Mouse (Mus musculus): ENCODE measurements around the gene Tmx2. TPM values are rescaled to one million over a fixed set of nuclear protein-coding genes. Genes with fewer than 3 reads are reported as not detected.

Gene Tmx2
- total and polyA plus RNA-seq, 3 experiments: 64.6 to 66.8 TPM; not detected in 1

DNA sequence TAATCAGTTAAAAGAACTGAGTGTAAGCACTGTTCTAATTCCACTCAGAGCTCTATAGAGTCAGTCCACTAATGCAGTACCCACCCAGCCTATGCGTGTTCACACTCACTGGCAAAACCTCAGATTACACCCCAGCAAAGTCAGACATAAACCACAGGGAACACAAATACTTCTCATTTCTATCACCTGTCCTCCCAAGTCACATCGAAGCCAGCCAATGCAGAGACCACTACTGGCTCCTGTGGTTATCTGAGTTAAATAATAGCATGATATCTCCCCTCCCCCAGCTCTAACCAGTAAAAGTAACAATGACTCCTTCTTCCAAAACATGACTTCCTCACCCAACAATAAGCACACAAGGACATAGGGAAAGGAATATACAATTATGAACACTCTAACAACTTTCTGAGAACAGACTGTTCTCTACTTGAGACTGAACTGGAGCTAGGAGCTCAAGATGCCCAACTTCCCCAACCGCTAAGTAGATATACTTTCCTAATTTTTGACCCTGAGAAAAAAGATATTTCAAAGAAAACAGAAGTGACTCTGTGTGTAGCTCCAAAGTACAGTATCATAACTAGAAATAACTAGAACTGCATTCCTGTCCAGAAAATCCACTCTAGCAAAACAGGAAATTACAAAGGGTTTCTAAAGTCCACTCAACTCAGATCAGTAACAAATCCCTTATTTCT lies 55.4 kb downstream of the Tmx2 start:
- H3K27ac ChIP-seq (ENCODE audit: control insufficient read depth, low read depth, low read length): no peak overlapping the region
- H3K4me3 ChIP-seq (ENCODE audit: control insufficient read depth in 1 of 2, insufficient read depth in 1 of 2, low read depth in 2 of 2, low read length in 2 of 2): no peak overlapping the region
- H3K4me1 ChIP-seq (ENCODE audit: control insufficient read depth in 1 of 2, insufficient read depth in 2 of 2, low read length in 2 of 2): peaks cover 13 to 21% of the 10 kb centered on the region in 2 experiments
- TF ChIP-seq GATA1 (IDR thresholded peaks at IDR 0.05; ENCODE audit: low read depth, low read length) (no peak), MYB (IDR thresholded peaks at IDR 0.05; ENCODE audit: low read depth, low read length) (no peak), ETS1 (IDR thresholded peaks at IDR 0.05; ENCODE audit: low read depth, low read length) (no peak), BHLHE40 (IDR thresholded peaks at IDR 0.05; ENCODE audit: borderline replicate concordance, low read depth, low read length) (no peak)
- H3K79me2 ChIP-seq (ENCODE audit: control insufficient read depth, insufficient read depth, low read length, poor library complexity): peaks cover 6% of the 10 kb centered on the region; the same call in 1 of the 2 replicates
- peak; percentile 48 for DNase-seq (ENCODE audit: low read depth, low spot score)
- H3K27me3 ChIP-seq (ENCODE audit: control insufficient read depth in 1 of 2, insufficient read depth in 2 of 2, low read length in 2 of 2): no peaks in the 10 kb centered on the region
- H3K9me3 ChIP-seq (replicated peaks; ENCODE audit: insufficient read depth, low read length): no peaks in the 10 kb centered on the region
- no peak overlapping the region for H3K9ac ChIP-seq (ENCODE audit: control insufficient read depth, low read depth, low read length, poor library complexity, severe bottlenecking)
- H3K36me3 ChIP-seq (ENCODE audit: control insufficient read depth in 1 of 2, insufficient read depth in 2 of 2, low read length in 2 of 2): peaks cover 3 to 37% of the 10 kb centered on the region in 2 experiments; a peak in 3 of 4 replicates

GRCm38 (mm10) chr2:84622668-84623067 lies 56.3 kb downstream of the Tmx2 start:
- Histone ChIP-seq H3K27ac (ENCODE audit: control insufficient read depth, low read depth, low read length) (no peak overlapping the region), H3K9me3 (replicated peaks; ENCODE audit: insufficient read depth, low read length) (no peaks in the 10 kb centered on the region), H3K9ac (ENCODE audit: control insufficient read depth, low read depth, low read length, poor library complexity, severe bottlenecking) (no peak overlapping the region), H3K79me2 (ENCODE audit: control insufficient read depth, insufficient read depth, low read length, poor library complexity) (peaks cover 6% of the 10 kb centered on the region; the same call in 1 of the 2 replicates), H3K4me3 (ENCODE audit: control insufficient read depth in 1 of 2, insufficient read depth in 1 of 2, low read depth in 2 of 2, low read length in 2 of 2) (no peak overlapping the region), H3K27me3 (ENCODE audit: control insufficient read depth in 1 of 2, insufficient read depth in 2 of 2, low read length in 2 of 2) (no peaks in the 10 kb centered on the region), H3K36me3 (ENCODE audit: control insufficient read depth in 1 of 2, insufficient read depth in 2 of 2, low read length in 2 of 2) (peaks cover 3 to 39% of the 10 kb centered on the region in 2 experiments), H3K4me1 (ENCODE audit: control insufficient read depth in 1 of 2, insufficient read depth in 2 of 2, low read length in 2 of 2) (peaks cover 13 to 21% of the 10 kb centered on the region in 2 experiments)
- no peak for DNase-seq (ENCODE audit: low read depth, low spot score)
- TF ChIP-seq ZNF384 (IDR thresholded peaks at IDR 0.05; ENCODE audit: low read depth, low read length): no peak
- TF ChIP-seq GABPA (IDR thresholded peaks at IDR 0.05; ENCODE audit: low read depth, low read length): no peak
- TF ChIP-seq RCOR1 (IDR thresholded peaks at IDR 0.05; ENCODE audit: low read depth, low read length): peak; percentile 52; the same call in 1 of the 2 replicates
- peak in 1 of 2 experiments; percentile 25; a peak in 1 of 4 replicates for TF ChIP-seq EP300 (IDR thresholded peaks at IDR 0.05; ENCODE audit: low read depth in 1 of 2, low read length in 2 of 2)
- TF ChIP-seq ZKSCAN1 (IDR thresholded peaks at IDR 0.05; ENCODE audit: low read depth, low read length): no peak

Other genes starting within 250 kb of the Tmx2 start
- 0.82 and 1.1 TPM in 2 replicates for gene Tfpi, start 202.4 kb downstream of the Tmx2 start, total RNA-seq (2012; rRNA removed)
- gene Tfpi, start 202.4 kb downstream of the Tmx2 start, polyA plus RNA-seq (2012; ENCODE audit: insufficient read depth in 1 of 2, insufficient read length in 2 of 2, low read depth in 1 of 2, low replicate concordance in 2 of 2, missing spikeins in 1 of 2): 1 to 10 TPM in 1 of 2 experiments, not detected in 1; 2.5 TPM
- 11.5 and 12.7 TPM in 2 replicates for gene Ctnnd1, start 28.4 kb downstream of the Tmx2 start, total RNA-seq (2012; rRNA removed)
- 10 to 100 TPM in 1 of 2 experiments, not detected in 1; 31.6 TPM for gene Ctnnd1, start 28.4 kb downstream of the Tmx2 start, polyA plus RNA-seq (2012; ENCODE audit: insufficient read depth in 1 of 2, insufficient read length in 2 of 2, low read depth in 1 of 2, low replicate concordance in 2 of 2, missing spikeins in 1 of 2)
- gene Btbd18, start 20.1 kb downstream of the Tmx2 start, total RNA-seq (2012; rRNA removed): 0.04 TPM in 1 of 2 replicates, not detected in the other
- gene Btbd18, start 20.1 kb downstream of the Tmx2 start, polyA plus RNA-seq (2012; ENCODE audit: insufficient read depth in 1 of 2, insufficient read length in 2 of 2, low read depth in 1 of 2, low replicate concordance in 2 of 2, missing spikeins in 1 of 2): under 1 TPM in 1 of 2 experiments, not detected in 1; 0.07 TPM
- 79.0 and 89.9 TPM in 2 replicates for gene Selenoh, start 8.4 kb downstream of the Tmx2 start, total RNA-seq (2012; rRNA removed)
- 10 to 100 TPM in 1 of 2 experiments, not detected in 1; 70.7 TPM for gene Selenoh, start 8.4 kb downstream of the Tmx2 start, polyA plus RNA-seq (2012; ENCODE audit: insufficient read depth in 1 of 2, insufficient read length in 2 of 2, low read depth in 1 of 2, low replicate concordance in 2 of 2, missing spikeins in 1 of 2)
- gene Gm28635, start 1.1 kb downstream of the Tmx2 start, total RNA-seq (2012; rRNA removed): 0.19 TPM in 1 of 2 replicates, not detected in the other
- not detected for gene Gm28635, start 1.1 kb downstream of the Tmx2 start, polyA plus RNA-seq (2012; ENCODE audit: insufficient read depth in 1 of 2, insufficient read length in 2 of 2, low read depth in 1 of 2, low replicate concordance in 2 of 2, missing spikeins in 1 of 2)
- 13.9 and 18.8 TPM in 2 replicates for gene Med19, start 738 bp downstream of the Tmx2 start, total RNA-seq (2012; rRNA removed)
- gene Med19, start 738 bp downstream of the Tmx2 start, polyA plus RNA-seq (2012; ENCODE audit: insufficient read depth in 1 of 2, insufficient read length in 2 of 2, low read depth in 1 of 2, low replicate concordance in 2 of 2, missing spikeins in 1 of 2): 10 to 100 TPM in 1 of 2 experiments, not detected in 1; 26.0 TPM
- 26.4 and 29.3 TPM in 2 replicates for gene Zdhhc5, start 36.0 kb upstream of the Tmx2 start, total RNA-seq (2012; rRNA removed)
- 10 to 100 TPM in 1 of 2 experiments, not detected in 1; 42.9 TPM for gene Zdhhc5, start 36.0 kb upstream of the Tmx2 start, polyA plus RNA-seq (2012; ENCODE audit: insufficient read depth in 1 of 2, insufficient read length in 2 of 2, low read depth in 1 of 2, low replicate concordance in 2 of 2, missing spikeins in 1 of 2)
- gene Clp1, start 48.2 kb upstream of the Tmx2 start, total RNA-seq (2012; rRNA removed): 27.1 and 29.1 TPM in 2 replicates
- 10 to 100 TPM in 1 of 2 experiments, not detected in 1; 29.8 TPM for gene Clp1, start 48.2 kb upstream of the Tmx2 start, polyA plus RNA-seq (2012; ENCODE audit: insufficient read depth in 1 of 2, insufficient read length in 2 of 2, low read depth in 1 of 2, low replicate concordance in 2 of 2, missing spikeins in 1 of 2)
- gene Ypel4, start 54.9 kb upstream of the Tmx2 start, total RNA-seq (2012; rRNA removed): not detected in 2 replicates
- under 1 TPM in 1 of 2 experiments, not detected in 1; 0.06 TPM for gene Ypel4, start 54.9 kb upstream of the Tmx2 start, polyA plus RNA-seq (2012; ENCODE audit: insufficient read depth in 1 of 2, insufficient read length in 2 of 2, low read depth in 1 of 2, low replicate concordance in 2 of 2, missing spikeins in 1 of 2)
- not detected in 2 replicates for gene Gm19426, start 64.5 kb upstream of the Tmx2 start, total RNA-seq (2012; rRNA removed)
- gene Gm19426, start 64.5 kb upstream of the Tmx2 start, polyA plus RNA-seq (2012; ENCODE audit: insufficient read depth in 1 of 2, insufficient read length in 2 of 2, low read depth in 1 of 2, low replicate concordance in 2 of 2, missing spikeins in 1 of 2): not detected
- gene Serping1, start 96.3 kb upstream of the Tmx2 start, total RNA-seq (2012; rRNA removed): not detected in 2 replicates
- gene Serping1, start 96.3 kb upstream of the Tmx2 start, polyA plus RNA-seq (2012; ENCODE audit: insufficient read depth in 1 of 2, insufficient read length in 2 of 2, low read depth in 1 of 2, low replicate concordance in 2 of 2, missing spikeins in 1 of 2): not detected
- 8.8 and 17.5 TPM in 2 replicates for gene Ube2l6, start 119.7 kb upstream of the Tmx2 start, total RNA-seq (2012; rRNA removed)
- gene Ube2l6, start 119.7 kb upstream of the Tmx2 start, polyA plus RNA-seq (2012; ENCODE audit: insufficient read depth in 1 of 2, insufficient read length in 2 of 2, low read depth in 1 of 2, low replicate concordance in 2 of 2, missing spikeins in 1 of 2): 10 to 100 TPM in 1 of 2 experiments, not detected in 1; 37.0 TPM
- gene Smtnl1, start 143.5 kb upstream of the Tmx2 start, total RNA-seq (2012; rRNA removed): not detected in 2 replicates
- not detected for gene Smtnl1, start 143.5 kb upstream of the Tmx2 start, polyA plus RNA-seq (2012; ENCODE audit: insufficient read depth in 1 of 2, insufficient read length in 2 of 2, low read depth in 1 of 2, low replicate concordance in 2 of 2, missing spikeins in 1 of 2)
- gene Timm10, start 147.9 kb upstream of the Tmx2 start, total RNA-seq (2012; rRNA removed): 165 and 193 TPM in 2 replicates
- 100 to 1,000 TPM in 1 of 2 experiments, not detected in 1; 129 TPM for gene Timm10, start 147.9 kb upstream of the Tmx2 start, polyA plus RNA-seq (2012; ENCODE audit: insufficient read depth in 1 of 2, insufficient read length in 2 of 2, low read depth in 1 of 2, low replicate concordance in 2 of 2, missing spikeins in 1 of 2)
- gene Slc43a1, start 159.7 kb upstream of the Tmx2 start, total RNA-seq (2012; rRNA removed): 93.3 and 131 TPM in 2 replicates
- 100 to 1,000 TPM in 1 of 2 experiments, 10 to 100 TPM in 1; 69.8 to 108 TPM for gene Slc43a1, start 159.7 kb upstream of the Tmx2 start, polyA plus RNA-seq (2012; ENCODE audit: insufficient read depth in 1 of 2, insufficient read length in 2 of 2, low read depth in 1 of 2, low replicate concordance in 2 of 2, missing spikeins in 1 of 2)
- 0.12 TPM in 1 of 2 replicates, not detected in the other for gene Rtn4rl2, start 207.6 kb upstream of the Tmx2 start, total RNA-seq (2012; rRNA removed)
- gene Rtn4rl2, start 207.6 kb upstream of the Tmx2 start, polyA plus RNA-seq (2012; ENCODE audit: insufficient read depth in 1 of 2, insufficient read length in 2 of 2, low read depth in 1 of 2, low replicate concordance in 2 of 2, missing spikeins in 1 of 2): 1 to 10 TPM in 1 of 2 experiments, not detected in 1; 1.1 TPM

Data from MEL (cell line).